In genomic region chr12:104957165-104957564, GRCm38 (mm10) we compare ENCODE assay signal across 25 mouse cellular contexts. TPM values are rescaled to one million over a fixed set of nuclear protein-coding genes. Genes with fewer than 3 reads are reported as not detected.
A peak's percentile ranks its signal among the peaks of the same experiment; 100 is the strongest.
DNase-seq lines count a peak whose midpoint lies in the region; ATAC-seq and TF ChIP-seq lines count a peak whose summit lies in the region.
"Had no signal": no experiment of that assay in that cellular context is flagged by ENCODE, and none has a peak within 500 bp of the region (broad histone marks: within the 10 kb centered on the region; RNA-seq: fewer than 3 reads in every experiment).

No protein-coding gene starts in this region.

- no peak overlapping the region for H3K9ac ChIP-seq in midbrain, embryonic 11.5 days (ENCODE audit: low read length)
- no peak overlapping the region for H3K9ac ChIP-seq in midbrain, embryonic 14.5 days (replicated peaks; ENCODE audit: low read length)
- H3K9ac ChIP-seq in midbrain, embryonic 16.5 days (ENCODE audit: low read depth, low read length): no peak overlapping the region
- H3K9ac ChIP-seq in forebrain, postnatal 0 days: no peak overlapping the region
- H3K9ac ChIP-seq: embryonic facial prominence, embryonic 13.5 days; embryonic facial prominence, embryonic 15.5 days; forebrain, embryonic 12.5 days had no signal

- no peak overlapping the region for H3K4me3 ChIP-seq in midbrain, embryonic 11.5 days (ENCODE audit: low read depth, low read length)
- no peak overlapping the region for H3K4me3 ChIP-seq in midbrain, embryonic 14.5 days (replicated peaks; ENCODE audit: low read depth, low read length)
- H3K4me3 ChIP-seq in C2C12 (ENCODE audit: insufficient read depth, poor library complexity, severe bottlenecking): no peak overlapping the region
- H3K4me3 ChIP-seq in midbrain, embryonic 16.5 days (ENCODE audit: low read depth, low read length): no peak overlapping the region
- no peak overlapping the region for H3K4me3 ChIP-seq in forebrain, postnatal 0 days (ENCODE audit: low read depth, low read length)
- H3K4me3 ChIP-seq: embryonic facial prominence, embryonic 13.5 days; embryonic facial prominence, embryonic 15.5 days; erythroblast, embryonic 14.5 days; forebrain, embryonic 10.5 days; forebrain, embryonic 12.5 days had no signal

- H3ac ChIP-seq in C2C12 (ENCODE audit: control insufficient read depth, insufficient read length, low read depth): no peak overlapping the region

- no peak for ATAC-seq in midbrain, embryonic 11.5 days (ENCODE audit: low FRiP score)
- ATAC-seq in midbrain, embryonic 14.5 days (ENCODE audit: low FRiP score, low TSS enrichment): no peak
- no peak for ATAC-seq in midbrain, embryonic 16.5 days
- no peak for ATAC-seq in forebrain, postnatal 0 days
- ATAC-seq: forebrain, embryonic 14.5 days; forebrain, embryonic 16.5 days had no signal

- H3K27ac ChIP-seq in midbrain, embryonic 11.5 days (ENCODE audit: low read depth, low read length): no peak overlapping the region
- no peak overlapping the region for H3K27ac ChIP-seq in midbrain, embryonic 14.5 days (replicated peaks; ENCODE audit: low read depth, low read length)
- no peak overlapping the region for H3K27ac ChIP-seq in midbrain, embryonic 16.5 days (ENCODE audit: low read length)
- H3K27ac ChIP-seq in forebrain, postnatal 0 days (ENCODE audit: low read depth, low read length): no peak overlapping the region
- H3K27ac ChIP-seq: embryonic facial prominence, embryonic 13.5 days; embryonic facial prominence, embryonic 15.5 days; forebrain, embryonic 10.5 days; forebrain, embryonic 12.5 days had no signal

- 90% methylated on average over 1 of the region's 1 CpGs for WGBS in midbrain, embryonic 11.5 days
- 97% methylated on average over 1 of the region's 1 CpGs for WGBS in midbrain, embryonic 14.5 days
- 97% methylated on average over 1 of the region's 1 CpGs for WGBS in midbrain, embryonic 16.5 days
- 95% methylated on average over 1 of the region's 1 CpGs for WGBS in forebrain, postnatal 0 days

- no peaks in the 10 kb centered on the region for H3K27me3 ChIP-seq in midbrain, embryonic 11.5 days (ENCODE audit: control insufficient read depth, insufficient read depth, low read length)
- no peaks in the 10 kb centered on the region for H3K27me3 ChIP-seq in midbrain, embryonic 14.5 days (ENCODE audit: control insufficient read depth, insufficient read depth, low read length)
- no peaks in the 10 kb centered on the region for H3K27me3 ChIP-seq in C2C12 (ENCODE audit: control insufficient read depth, insufficient read depth, insufficient read length)
- no peaks in the 10 kb centered on the region for H3K27me3 ChIP-seq in midbrain, embryonic 16.5 days (ENCODE audit: control insufficient read depth, insufficient read depth, low read depth, low read length)
- H3K27me3 ChIP-seq in forebrain, postnatal 0 days (ENCODE audit: insufficient read depth, low read length): no peaks in the 10 kb centered on the region
- H3K27me3 ChIP-seq: embryonic facial prominence, embryonic 13.5 days; embryonic facial prominence, embryonic 15.5 days; Patski had no signal

- H3K36me3 ChIP-seq in midbrain, embryonic 11.5 days (ENCODE audit: control insufficient read depth, insufficient read depth, low read length): no peaks in the 10 kb centered on the region
- H3K36me3 ChIP-seq in midbrain, embryonic 14.5 days (ENCODE audit: control insufficient read depth, insufficient read depth, low read length): no peaks in the 10 kb centered on the region
- H3K36me3 ChIP-seq in C2C12 (ENCODE audit: control insufficient read depth, insufficient read depth): peaks cover 72% of the 10 kb centered on the region
- H3K36me3 ChIP-seq in midbrain, embryonic 16.5 days (ENCODE audit: control insufficient read depth, insufficient read depth, low read length): no peaks in the 10 kb centered on the region
- no peaks in the 10 kb centered on the region for H3K36me3 ChIP-seq in forebrain, postnatal 0 days (ENCODE audit: insufficient read depth)
- H3K36me3 ChIP-seq: forebrain, embryonic 10.5 days; forebrain, embryonic 12.5 days had no signal

- no peaks in the 10 kb centered on the region for H3K79me3 ChIP-seq in C2C12 (ENCODE audit: low read depth)

- no peaks in the 10 kb centered on the region for H3K4me1 ChIP-seq in midbrain, embryonic 11.5 days (ENCODE audit: control insufficient read depth, insufficient read depth, low read length)
- no peaks in the 10 kb centered on the region for H3K4me1 ChIP-seq in midbrain, embryonic 14.5 days (ENCODE audit: control insufficient read depth, insufficient read depth, low read length)
- no peaks in the 10 kb centered on the region for H3K4me1 ChIP-seq in midbrain, embryonic 16.5 days (ENCODE audit: control insufficient read depth, insufficient read depth, low read length)
- H3K4me1 ChIP-seq in forebrain, postnatal 0 days (ENCODE audit: insufficient read depth): no peaks in the 10 kb centered on the region
- H3K4me1 ChIP-seq: embryonic facial prominence, embryonic 15.5 days had no signal

- H3K4me2 ChIP-seq in midbrain, embryonic 11.5 days: no peak overlapping the region
- H3K4me2 ChIP-seq in midbrain, embryonic 14.5 days (ENCODE audit: low read length): no peak overlapping the region
- H3K4me2 ChIP-seq in midbrain, embryonic 16.5 days (ENCODE audit: low read length): no peak overlapping the region
- H3K4me2 ChIP-seq in forebrain, postnatal 0 days (ENCODE audit: low read depth): no peak overlapping the region
- H3K4me2 ChIP-seq: embryonic facial prominence, embryonic 13.5 days; embryonic facial prominence, embryonic 15.5 days; forebrain, embryonic 12.5 days had no signal

- H3K9me3 ChIP-seq in midbrain, embryonic 11.5 days (ENCODE audit: control insufficient read depth, low read length): no peaks in the 10 kb centered on the region
- H3K9me3 ChIP-seq in midbrain, embryonic 14.5 days (ENCODE audit: control insufficient read depth, low read length): no peaks in the 10 kb centered on the region
- H3K9me3 ChIP-seq in midbrain, embryonic 16.5 days (replicated peaks; ENCODE audit: control insufficient read depth, low read length, poor library complexity, severe bottlenecking): no peaks in the 10 kb centered on the region
- H3K9me3 ChIP-seq in forebrain, postnatal 0 days (ENCODE audit: low read length): no peaks in the 10 kb centered on the region
- H3K9me3 ChIP-seq: embryonic facial prominence, embryonic 13.5 days; embryonic facial prominence, embryonic 15.5 days; forebrain, embryonic 10.5 days; forebrain, embryonic 12.5 days had no signal

- no peaks in the 10 kb centered on the region for H3K79me2 ChIP-seq in C2C12 (ENCODE audit: control insufficient read depth, insufficient read depth)

- no peak for TF ChIP-seq CTCF in C2C12 (IDR thresholded peaks at IDR 0.05; ENCODE audit: control insufficient read depth, insufficient read depth, insufficient read length)
- no peak for TF ChIP-seq CTCF in forebrain, postnatal 0 days (IDR thresholded peaks at IDR 0.05; ENCODE audit: low read depth)

- DNase-seq in midbrain, embryonic 11.5 days (ENCODE audit: low spot score, missing footprints): peak; percentile 76
- no peak for DNase-seq in midbrain, embryonic 14.5 days
- DNase-seq in R1 (ENCODE audit: low read depth, low spot score): peak; percentile 13
- no peak for DNase-seq in ovary, postnatal 36 days (ENCODE audit: low spot score)
- no peak for DNase-seq in forebrain, postnatal 0 days
- DNase-seq: adrenal gland, adult 2 months; adrenal gland, postnatal 10 days; adrenal gland, postnatal 25 days; B cell, adult 2 months; cerebellum, adult 11 months; cerebellum, adult 18-20 months; cerebellum, adult 8-10 months; cerebellum, adult 9-11 months; cerebellum, postnatal 36 days; embryo, embryonic 11 days had no signal

TF ChIP-seq in C2C12, 6 proteins besides CTCF, POLR2A, EP300 and RAD21:
- no peak for TF ChIP-seq MAX (IDR thresholded peaks at IDR 0.05)
- no peak for TF ChIP-seq FOSL1 (IDR thresholded peaks at IDR 0.05; ENCODE audit: insufficient read depth, low read length, poor library complexity, severe bottlenecking)
- TF ChIP-seq MYOG (IDR thresholded peaks at IDR 0.05; ENCODE audit: control insufficient read depth, extremely low read depth, insufficient read length): no peak
- no peak for TF ChIP-seq MYOD1 (IDR thresholded peaks at IDR 0.05; ENCODE audit: control insufficient read depth, insufficient read length, low read depth)
- TF ChIP-seq CEBPB (IDR thresholded peaks at IDR 0.05; ENCODE audit: low read depth): no peak
- peak; percentile 71 for TF ChIP-seq USF1 (IDR thresholded peaks at IDR 0.05; ENCODE audit: low read depth)

RNA-seq across cellular contexts. Expression of gene Syne3, which starts 52.4 kb away (rescaled TPM):
- 0.10 TPM in 1 of 2 replicates, not detected in the other for polyA plus RNA-seq in midbrain, embryonic 11.5 days (2014; fragmentation: Nextera tagmentation; extraction: Ambion mirVana)
- 0.04 TPM in 1 of 2 replicates, not detected in the other for polyA plus RNA-seq in midbrain, embryonic 14.5 days (2014; fragmentation: Nextera tagmentation; extraction: Ambion mirVana)
- 24.8 TPM for polyA plus RNA-seq in C2C12 (2012; fragmentation: generic; extraction: Trizol)
- polyA plus RNA-seq in midbrain, embryonic 16.5 days (2015; fragmentation: Nextera tagmentation; extraction: Ambion mirVana): 0.16 and 0.25 TPM in 2 replicates
- total RNA-seq in forebrain, postnatal 0 days (2014; rRNA removed): 0.92 and 1.8 TPM in 2 replicates
- 0.28 and 0.54 TPM in 2 replicates for polyA plus RNA-seq in forebrain, postnatal 0 days (2015; fragmentation: Nextera tagmentation; extraction: Ambion mirVana)

Comparison
In these comparisons a context has a peak if more than half of its experiments do, and no peak if none do; other contexts are left out.
1. DNase-seq: peak in midbrain, embryonic 11.5 days (single experiment) and R1 (single experiment); none in midbrain, embryonic 14.5 days (single experiment), ovary, postnatal 36 days (single experiment) and forebrain, postnatal 0 days (single experiment).
2. RNA of gene Syne3, which starts 52.4 kb away (polyA plus RNA-seq): 24.8 TPM in C2C12 (single experiment); 0.28 to 0.54 TPM in forebrain, postnatal 0 days, 0.16 to 0.25 TPM in midbrain, embryonic 16.5 days, 0.04 TPM in midbrain, embryonic 14.5 days and 0.10 TPM in midbrain, embryonic 11.5 days; every median in the first group is over 10 times any median in the second.